Mouse (Mus musculus) right cerebral cortex, postnatal 14 days (tissue): ENCODE results near the gene Trim33.

ENCODE experiments used
- DNase-seq: peaks from one replicate; pipeline ENCODE4 v3.0.0; 2022

The Trim33 gene

GRCm38 (mm10) chr3:103279182-103280149 is at the start of gene Trim33:
Gene Trim33, plus strand, starts transcription at chr3:103279293.
- DNase-seq, result peak; percentile 89

GRCm38 (mm10) chr3:103232398-103232797 is 46.7 kb upstream of the Trim33 start:
- no peak for DNase-seq

- DNase-seq, result peak; percentile 13
These were observed 37.6 kb upstream of the Trim33 start for GRCm38 (mm10) chr3:103241524-103241923.

GRCm38 (mm10) chr3:103242156-103242555 is 36.9 kb upstream of the Trim33 start:
- DNase-seq, result no peak

- no peak for DNase-seq
These were observed 35.6 kb upstream of the Trim33 start for GRCm38 (mm10) chr3:103243491-103243890.

GRCm38 (mm10) chr3:103246627-103247260 is 32.3 kb upstream of the Trim33 start:
- no peak for DNase-seq

- DNase-seq, result no peak
These were observed 22.8 kb upstream of the Trim33 start for GRCm38 (mm10) chr3:103256089-103256819.

- no peak for DNase-seq
These were observed 16.2 kb upstream of the Trim33 start for GRCm38 (mm10) chr3:103262802-103263417.

- peak; percentile 8 for DNase-seq
These were observed 422 bp upstream of the Trim33 start for GRCm38 (mm10) chr3:103278561-103279181.

- peak; percentile 59 for DNase-seq
These were observed 1.2 kb downstream of the Trim33 start for GRCm38 (mm10) chr3:103280241-103280761.

GRCm38 (mm10) chr3:103280875-103281274 is 1.8 kb downstream of the Trim33 start:
- no peak for DNase-seq

GRCm38 (mm10) chr3:103288761-103289160 is 9.7 kb downstream of the Trim33 start:
- DNase-seq, result no peak

GRCm38 (mm10) chr3:103291087-103291486 is 12.0 kb downstream of the Trim33 start:
- DNase-seq, result no peak

GRCm38 (mm10) chr3:103305411-103305982 is 26.4 kb downstream of the Trim33 start:
- DNase-seq, result no peak

GRCm38 (mm10) chr3:103309252-103309651 is 30.2 kb downstream of the Trim33 start:
- no peak for DNase-seq

- DNase-seq, result no peak
These were observed 30.7 kb downstream of the Trim33 start for GRCm38 (mm10) chr3:103309750-103310149.

- DNase-seq, result no peak
These were observed 35.2 kb downstream of the Trim33 start for GRCm38 (mm10) chr3:103314291-103314690.

GRCm38 (mm10) chr3:103335371-103335770 is 56.3 kb downstream of the Trim33 start:
- DNase-seq, result no peak

- DNase-seq, result no peak
These were observed 67.6 kb downstream of the Trim33 start for GRCm38 (mm10) chr3:103346658-103347057.

- no peak for DNase-seq
These were observed 74.4 kb downstream of the Trim33 start for GRCm38 (mm10) chr3:103353518-103353917.

- DNase-seq, result no peak
These were observed 74.9 kb downstream of the Trim33 start for GRCm38 (mm10) chr3:103354041-103354440.

- no peak for DNase-seq
These were observed 82.1 kb downstream of the Trim33 start for GRCm38 (mm10) chr3:103361150-103361549.
